Mouse (Mus musculus) MEL (cell line): ENCODE data around the gene Gnb4. TPM values are rescaled to one million over a fixed set of nuclear protein-coding genes. Genes with fewer than 3 reads are reported as not detected.

Experiments used
- DNase-seq: peaks from one replicate; pipeline ENCODE4 v3.0.0; 2011; ENCODE audit warnings: low read depth, low spot score
- H3K27ac ChIP-seq: 2 replicates; pipeline ENCODE4 v1.5.1; 2012; ENCODE audit warnings: low read depth, mild to moderate bottlenecking, control low read depth, low read length, moderate library complexity; ENCODE audit not compliant: control insufficient read depth
- H3K27me3 ChIP-seq, 2 experiments: fragments of 150-350 bp in 1 of 2; sonication (generic) in 1 of 2; 2 replicates each; pipeline ENCODE4 v1.6.1; 2012; ENCODE audit warnings: low read length in 2 of 2, mild to moderate bottlenecking in 2 of 2, improper control_type of control experiment in 1 of 2, moderate library complexity in 1 of 2; ENCODE audit not compliant: insufficient read depth in 2 of 2, control insufficient read depth in 1 of 2
- H3K36me3 ChIP-seq, 2 experiments: 2 replicates each; pipeline ENCODE4 v1.6.1; 2012 to 2014; ENCODE audit warnings: low read length in 2 of 2, improper control_type of control experiment in 1 of 2, inconsistent platforms in 1 of 2, mild to moderate bottlenecking in 1 of 2; ENCODE audit not compliant: insufficient read depth in 2 of 2, control insufficient read depth in 1 of 2
- H3K4me1 ChIP-seq, 2 experiments: fragments of 150-350 bp in 1 of 2; sonication (generic) in 1 of 2; 2 replicates each; pipeline ENCODE4 v1.6.1; 2012; ENCODE audit warnings: low read length in 2 of 2, improper control_type of control experiment in 1 of 2, mild to moderate bottlenecking in 1 of 2; ENCODE audit not compliant: insufficient read depth in 2 of 2, control insufficient read depth in 1 of 2
- H3K4me3 ChIP-seq, 2 experiments: fragments of 150-350 bp in 1 of 2; sonication (generic) in 1 of 2; 2 replicates each; pipeline ENCODE4 v1.5.1; 2012; ENCODE audit warnings: low read depth in 2 of 2, low read length in 2 of 2, mild to moderate bottlenecking in 2 of 2, moderate library complexity in 2 of 2, control low read depth in 1 of 2, improper control_type of control experiment in 1 of 2; ENCODE audit not compliant: control insufficient read depth in 1 of 2, insufficient read depth in 1 of 2
- H3K79me2 ChIP-seq: 2 replicates; pipeline ENCODE4 v1.6.1; 2012; ENCODE audit warnings: mild to moderate bottlenecking, low read length, moderate library complexity; ENCODE audit not compliant: control insufficient read depth, poor library complexity, insufficient read depth
- H3K9ac ChIP-seq: 2 replicates; pipeline ENCODE4 v1.6.1; 2012; ENCODE audit warnings: low read depth, mild to moderate bottlenecking, control low read depth, low read length, moderate library complexity; ENCODE audit not compliant: control insufficient read depth, poor library complexity, severe bottlenecking
- H3K9me3 ChIP-seq: fragments of 150-350 bp; sonication (generic); replicated peaks from 2 replicates; pipeline ENCODE4 v1.6.1; 2012; ENCODE audit warnings: mild to moderate bottlenecking, low read length, improper control_type of control experiment, moderate library complexity; ENCODE audit not compliant: insufficient read depth
- BHLHE40 ChIP-seq: IDR thresholded peaks from 2 replicates; pipeline ENCODE4 v1.6.1; 2012; ENCODE audit warnings: low read depth, mild to moderate bottlenecking, inconsistent platforms, low read length, improper control_type of control experiment, borderline replicate concordance
- E2F4 ChIP-seq: IDR thresholded peaks from 2 replicates; pipeline ENCODE4 v1.6.1; 2011; ENCODE audit warnings: low read depth, low read length, improper control_type of control experiment, borderline replicate concordance
- ELF1 ChIP-seq: IDR thresholded peaks from 2 replicates; pipeline ENCODE4 v1.6.1; 2014; ENCODE audit warnings: low read depth, mild to moderate bottlenecking, inconsistent platforms, low read length, improper control_type of control experiment, moderate library complexity
- EP300 ChIP-seq, 2 experiments: IDR thresholded peaks; 2 replicates each; pipeline ENCODE4 v1.6.1; 2011; ENCODE audit warnings: improper control_type of control experiment in 2 of 2, low read length in 2 of 2, low read depth in 1 of 2, mild to moderate bottlenecking in 1 of 2
- GABPA ChIP-seq: IDR thresholded peaks from 2 replicates; pipeline ENCODE4 v1.6.1; 2012; ENCODE audit warnings: low read depth, mild to moderate bottlenecking, inconsistent platforms, low read length, improper control_type of control experiment, moderate library complexity
- JUND ChIP-seq: IDR thresholded peaks from 2 replicates; pipeline ENCODE4 v1.6.1; 2011; ENCODE audit warnings: low read depth, mild to moderate bottlenecking, improper control_type of control experiment, low read length
- KAT2A ChIP-seq: conservative IDR thresholded peaks from 2 replicates; pipeline ENCODE4 v1.6.1; 2012; ENCODE audit warnings: low read depth, low read length, improper control_type of control experiment, inconsistent platforms
- MEF2A ChIP-seq: IDR thresholded peaks from 2 replicates; pipeline ENCODE4 v1.6.1; 2014; ENCODE audit warnings: low read depth, mild to moderate bottlenecking, inconsistent platforms, low read length, improper control_type of control experiment; ENCODE audit not compliant: poor library complexity, insufficient replicate concordance, severe bottlenecking; ENCODE audit errors: extremely low read depth
- MXI1 ChIP-seq: IDR thresholded peaks from 2 replicates; pipeline ENCODE4 v1.6.1; 2011; ENCODE audit warnings: mild to moderate bottlenecking, low read depth, low read length, improper control_type of control experiment
- MYC ChIP-seq: IDR thresholded peaks from 2 replicates; pipeline ENCODE4 v1.6.1; 2011; ENCODE audit warnings: low read depth, mild to moderate bottlenecking, low read length, improper control_type of control experiment, moderate library complexity
- NRF1 ChIP-seq: IDR thresholded peaks from 2 replicates; pipeline ENCODE4 v1.6.1; 2014; ENCODE audit warnings: low read depth, mild to moderate bottlenecking, inconsistent platforms, low read length, improper control_type of control experiment, moderate library complexity; ENCODE audit not compliant: poor library complexity, insufficient read depth, severe bottlenecking
- POLR2A ChIP-seq, 2 experiments: IDR thresholded peaks; 2 replicates each; pipeline ENCODE4 v1.6.1; 2011 to 2012; ENCODE audit warnings: low read length in 2 of 2, mild to moderate bottlenecking in 2 of 2, control low read depth in 1 of 2, improper control_type of control experiment in 1 of 2, low read depth in 1 of 2, moderate library complexity in 1 of 2; ENCODE audit not compliant: control insufficient read depth in 1 of 2, insufficient read depth in 1 of 2, poor library complexity in 1 of 2
- POLR2AphosphoS2 ChIP-seq: IDR thresholded peaks from 2 replicates; pipeline ENCODE4 v1.6.1; 2011; ENCODE audit warnings: low read length, improper control_type of control experiment
- POLR2AphosphoS5 ChIP-seq: IDR thresholded peaks from 2 replicates; pipeline ENCODE4 v1.6.1; 2012; ENCODE audit warnings: low read depth, borderline replicate concordance, mild to moderate bottlenecking, inconsistent platforms, low read length, moderate library complexity, mixed read lengths
- RAD21 ChIP-seq: IDR thresholded peaks from 2 replicates; pipeline ENCODE4 v1.6.1; 2011; ENCODE audit warnings: mild to moderate bottlenecking, low read depth, low read length, improper control_type of control experiment
- TAL1 ChIP-seq: IDR thresholded peaks from 2 replicates; pipeline ENCODE4 v1.6.1; 2012; ENCODE audit warnings: mild to moderate bottlenecking, inconsistent platforms, low read length, moderate library complexity, mixed read lengths
- TBP ChIP-seq: IDR thresholded peaks from 2 replicates; pipeline ENCODE4 v1.8.0; 2011; ENCODE audit warnings: low read depth, low read length, improper control_type of control experiment
- TCF12 ChIP-seq: IDR thresholded peaks from 2 replicates; pipeline ENCODE4 v1.6.1; 2014; ENCODE audit warnings: low read depth, mild to moderate bottlenecking, inconsistent platforms, low read length, improper control_type of control experiment, moderate library complexity
- UBTF ChIP-seq: IDR thresholded peaks from 2 replicates; pipeline ENCODE4 v1.6.1; 2012; ENCODE audit warnings: low read depth, mild to moderate bottlenecking, inconsistent platforms, low read length, improper control_type of control experiment, moderate library complexity, borderline replicate concordance; ENCODE audit not compliant: insufficient read depth
- USF1 ChIP-seq: IDR thresholded peaks from 2 replicates; pipeline ENCODE4 v1.6.1; 2014; ENCODE audit warnings: low read depth, mild to moderate bottlenecking, inconsistent platforms, low read length, improper control_type of control experiment, moderate library complexity
- USF2 ChIP-seq, 2 experiments: IDR thresholded peaks; 2 replicates each; pipeline ENCODE4 v1.6.1; 2011 to 2012; ENCODE audit warnings: improper control_type of control experiment in 2 of 2, low read length in 2 of 2, borderline replicate concordance in 1 of 2, inconsistent platforms in 1 of 2, low read depth in 1 of 2, mild to moderate bottlenecking in 1 of 2; ENCODE audit not compliant: insufficient read depth in 1 of 2
- ZC3H11A ChIP-seq: IDR thresholded peaks from 2 replicates; pipeline ENCODE4 v1.6.1; 2012; ENCODE audit warnings: low read depth, mild to moderate bottlenecking, inconsistent platforms, low read length, improper control_type of control experiment
- ZNF384 ChIP-seq: IDR thresholded peaks from 2 replicates; pipeline ENCODE4 v1.6.1; 2012; ENCODE audit warnings: low read depth, mild to moderate bottlenecking, inconsistent platforms, low read length, improper control_type of control experiment
- polyA plus RNA-seq, 2 experiments: library from polyadenylated mRNA; stranded (reverse) in 1 of 2; unstranded in 1 of 2; fragments of >175 nt in 1 of 2; fragments of >200 nt in 1 of 2; gene quantifications; 2 replicates each; pipeline versions ENCODE4 v1.2.1 to v1.2.4; 2012; ENCODE audit warnings: low replicate concordance in 2 of 2, low read depth in 1 of 2; ENCODE audit not compliant: insufficient read length in 2 of 2, insufficient read depth in 1 of 2, missing spikeins in 1 of 2
- total RNA-seq: library from RNA; depleted of rRNA; stranded (reverse); fragments of 300-350 nt; gene quantifications from 2 replicates; pipeline ENCODE4 v1.2.3, GENCODE M21; 2012

Gene Gnb4
- total and polyA plus RNA-seq, 3 experiments = 49.5 to 61.2 TPM; not detected in 1

- no peak overlapping the region for H3K27ac ChIP-seq
- TF ChIP-seq ZNF384 = no peak
- no peak for TF ChIP-seq KAT2A
- TF ChIP-seq RAD21 = no peak
- TF ChIP-seq POLR2AphosphoS2 = no peak
- TF ChIP-seq JUND = no peak
- no peak for TF ChIP-seq POLR2AphosphoS5
- no peak for TF ChIP-seq MEF2A
- TF ChIP-seq ELF1 = no peak
- TF ChIP-seq EP300 (IDR thresholded peaks at IDR 0.05; ENCODE audit: low read depth in 1 of 2, low read length in 2 of 2) = no peak
- TF ChIP-seq USF1 = no peak
- TF ChIP-seq POLR2A (IDR thresholded peaks at IDR 0.05; ENCODE audit: control insufficient read depth in 1 of 2, insufficient read depth in 1 of 2, low read depth in 1 of 2, low read length in 2 of 2, poor library complexity in 1 of 2) = no peak
- TF ChIP-seq USF2 (IDR thresholded peaks at IDR 0.05; ENCODE audit: borderline replicate concordance in 1 of 2, insufficient read depth in 1 of 2, low read depth in 1 of 2, low read length in 2 of 2) = no peak
- no peak for TF ChIP-seq TBP
- TF ChIP-seq MYC = no peak
- no peak for TF ChIP-seq E2F4
- no peak for TF ChIP-seq NRF1
- TF ChIP-seq GABPA = no peak
- no peak for TF ChIP-seq TCF12
- TF ChIP-seq, all 39 proteins: peak for 0
- Histone ChIP-seq H3K4me3 (no peak overlapping the region), H3K9ac (no peak overlapping the region), H3K27me3 (no peaks in the 10 kb centered on the region), H3K4me1 (peaks cover 2 to 13% of the 10 kb centered on the region in 2 experiments; a peak in 3 of 4 replicates), H3K36me3 (peaks cover 13% of the 10 kb centered on the region in 2 experiments), H3K9me3 (no peaks in the 10 kb centered on the region), H3K79me2 (no peaks in the 10 kb centered on the region)
- DNase-seq = no peak
Measured at GRCm38 (mm10) chr3:32538091-32538490, 78.3 kb downstream of the Gnb4 start.

- Histone ChIP-seq H3K79me2 (no peaks in the 10 kb centered on the region), H3K9ac (no peak overlapping the region), H3K36me3 (peaks cover 12 to 13% of the 10 kb centered on the region in 2 experiments), H3K4me3 (no peak overlapping the region), H3K9me3 (no peaks in the 10 kb centered on the region), H3K27ac (no peak overlapping the region), H3K27me3 (no peaks in the 10 kb centered on the region), H3K4me1 (peaks cover 2 to 13% of the 10 kb centered on the region in 2 experiments; a peak in 3 of 4 replicates)
- TF ChIP-seq UBTF = no peak
- no peak for TF ChIP-seq JUND
- no peak for TF ChIP-seq ZC3H11A
- no peak for TF ChIP-seq TAL1
- TF ChIP-seq MXI1 = no peak
- TF ChIP-seq BHLHE40 = no peak
- no peak for TF ChIP-seq USF2 (IDR thresholded peaks at IDR 0.05; ENCODE audit: borderline replicate concordance in 1 of 2, insufficient read depth in 1 of 2, low read depth in 1 of 2, low read length in 2 of 2)
- TF ChIP-seq POLR2AphosphoS5 = no peak
- no peak for TF ChIP-seq NRF1
- no peak for DNase-seq
Measured at GRCm38 (mm10) chr3:32537556-32537955, 78.8 kb downstream of the Gnb4 start.
